Mouse (Mus musculus): ENCODE measurements around the gene Klrb1f. TPM values are rescaled to one million over a fixed set of nuclear protein-coding genes. Genes with fewer than 3 reads are reported as not detected.
"Not testable (repeated sequence)": the region's sequence is repeated elsewhere in the genome, so short reads cannot be mapped to it uniquely, and the experiment has no call there.

The Klrb1f gene
- polyA plus RNA-seq, 1 experiment from 2014 or later, result 0.40 TPM

DNA sequence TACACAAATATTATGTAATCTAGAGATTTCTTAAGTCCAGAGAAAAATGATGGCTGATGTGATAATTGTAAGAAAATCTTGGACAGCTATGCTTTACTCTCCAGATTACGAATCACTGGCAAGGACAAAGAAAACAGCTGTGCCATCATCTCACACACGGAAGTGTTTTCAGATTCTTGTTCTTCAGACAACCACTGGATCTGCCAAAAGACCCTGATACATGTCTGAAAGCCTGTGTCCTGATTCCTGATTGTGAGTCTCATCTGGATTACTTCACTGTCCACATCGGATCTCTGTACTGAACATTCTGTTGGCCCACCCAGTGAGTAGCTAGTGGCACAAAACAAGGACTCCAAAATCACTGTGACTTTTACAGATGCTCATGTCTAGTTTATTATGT, 10.5 kb downstream of the Klrb1f start:
- Histone ChIP-seq H3K4me1 (ENCODE audit: control insufficient read depth, insufficient read depth, low read length) (no peaks in the 10 kb centered on the region), H3K27ac (ENCODE audit: low read depth, low read length) (no peak overlapping the region), H3K36me3 (ENCODE audit: control insufficient read depth, insufficient read depth, low read length) (no peaks in the 10 kb centered on the region), H3K9me3 (replicated peaks; ENCODE audit: control insufficient read depth, low read length) (no peaks in the 10 kb centered on the region), H3K9ac (ENCODE audit: low read depth, low read length) (no peak overlapping the region), H3K4me3 (ENCODE audit: low read depth, low read length) (no peak overlapping the region), H3K4me2 (no peak overlapping the region), H3K27me3 (ENCODE audit: control insufficient read depth, insufficient read depth, low read length) (no peaks in the 10 kb centered on the region)
- ATAC-seq (replicated peaks; ENCODE audit: insufficient number of reproducible peaks, low FRiP score, low TSS enrichment), result no peak
- WGBS (ENCODE audit: insufficient replicate concordance), result 74% methylated on average over 3 of the region's 3 CpGs

DNA sequence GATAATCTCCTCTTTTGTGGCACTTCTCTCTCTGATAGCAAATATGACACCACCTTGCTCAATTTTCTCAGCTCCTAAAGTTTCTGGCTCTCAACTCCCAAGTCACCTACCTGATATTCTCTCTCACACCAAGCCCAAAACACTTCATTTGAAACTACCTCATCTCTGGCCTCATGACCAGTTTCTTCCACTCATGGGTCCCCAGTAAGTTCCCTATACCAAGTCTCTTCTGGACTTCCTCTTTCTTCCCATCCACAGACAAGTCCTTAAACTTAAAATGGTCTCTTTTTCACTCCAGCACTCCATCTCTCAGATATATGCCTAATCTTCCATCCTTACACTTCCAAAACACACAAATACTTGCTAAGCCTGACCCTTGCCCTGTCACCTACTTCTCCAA, 12.3 kb downstream of the Klrb1f start:
- Histone ChIP-seq H3K9ac (ENCODE audit: low read depth, low read length) (no peak overlapping the region), H3K9me3 (replicated peaks; ENCODE audit: control insufficient read depth, low read length) (no peaks in the 10 kb centered on the region), H3K4me2 (no peak overlapping the region), H3K27me3 (ENCODE audit: control insufficient read depth, insufficient read depth, low read length) (no peaks in the 10 kb centered on the region), H3K4me3 (ENCODE audit: low read depth, low read length) (no peak overlapping the region), H3K27ac (ENCODE audit: low read depth, low read length) (no peak overlapping the region), H3K4me1 (ENCODE audit: control insufficient read depth, insufficient read depth, low read length) (no peaks in the 10 kb centered on the region), H3K36me3 (ENCODE audit: control insufficient read depth, insufficient read depth, low read length) (no peaks in the 10 kb centered on the region)
- no peak for ATAC-seq (replicated peaks; ENCODE audit: insufficient number of reproducible peaks, low FRiP score, low TSS enrichment)

DNA sequence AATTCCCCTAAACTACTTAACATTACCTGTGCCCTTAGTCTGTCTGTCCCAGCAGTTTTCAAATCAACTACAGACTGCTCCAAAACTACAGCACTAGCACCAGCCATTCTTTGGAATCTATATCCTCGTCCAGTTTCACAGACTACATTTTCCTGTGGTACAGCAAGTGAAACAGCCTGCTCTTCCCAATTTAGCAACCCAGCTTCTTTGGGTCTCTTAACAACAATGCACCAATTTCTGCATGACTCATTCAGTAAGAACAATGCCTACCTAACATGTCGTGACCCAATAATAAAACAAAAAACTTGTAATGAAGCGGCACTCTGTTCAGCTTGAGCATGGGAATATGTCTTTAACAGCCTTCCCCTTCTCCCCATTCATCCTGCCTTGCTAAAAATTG, 19.7 kb downstream of the Klrb1f start:
- no peak for ATAC-seq (replicated peaks; ENCODE audit: insufficient number of reproducible peaks, low FRiP score, low TSS enrichment)
- H3K27ac ChIP-seq (ENCODE audit: low read depth, low read length), result no peak overlapping the region
- no peaks in the 10 kb centered on the region for H3K9me3 ChIP-seq (replicated peaks; ENCODE audit: control insufficient read depth, low read length)
- H3K4me2 ChIP-seq, result no peak overlapping the region
- WGBS (ENCODE audit: insufficient replicate concordance), result 69% methylated on average over 3 of the region's 3 CpGs
- H3K36me3 ChIP-seq (ENCODE audit: control insufficient read depth, insufficient read depth, low read length), result no peaks in the 10 kb centered on the region
- H3K27me3 ChIP-seq (ENCODE audit: control insufficient read depth, insufficient read depth, low read length), result no peaks in the 10 kb centered on the region
- no peaks in the 10 kb centered on the region for H3K4me1 ChIP-seq (ENCODE audit: control insufficient read depth, insufficient read depth, low read length)
- no peak overlapping the region for H3K4me3 ChIP-seq (ENCODE audit: low read depth, low read length)
- no peak overlapping the region for H3K9ac ChIP-seq (ENCODE audit: low read depth, low read length)

DNA sequence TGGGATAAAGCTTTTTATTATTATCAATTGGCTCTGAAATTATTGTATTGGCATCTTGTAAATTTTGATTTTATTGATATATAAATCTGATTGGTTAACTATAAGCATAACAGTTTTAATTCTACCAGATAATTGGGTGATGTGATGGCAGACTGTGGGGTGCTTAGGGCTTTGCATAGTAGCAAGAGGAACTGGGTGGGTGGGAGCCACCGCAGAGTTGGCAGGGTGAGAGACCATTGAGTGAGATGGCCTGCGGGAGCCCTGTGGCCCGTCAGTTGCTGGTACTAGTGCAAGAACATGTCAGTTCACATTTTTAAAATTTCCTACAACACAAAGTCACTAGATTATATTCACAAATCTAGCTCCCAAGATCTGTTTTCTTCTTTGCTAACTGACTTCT, 20.2 kb downstream of the Klrb1f start:
- no peaks in the 10 kb centered on the region for H3K4me1 ChIP-seq (ENCODE audit: control insufficient read depth, insufficient read depth, low read length)
- H3K27ac ChIP-seq (ENCODE audit: low read depth, low read length), result no peak overlapping the region
- no peak overlapping the region for H3K4me2 ChIP-seq
- H3K4me3 ChIP-seq (ENCODE audit: low read depth, low read length), result no peak overlapping the region
- H3K36me3 ChIP-seq (ENCODE audit: control insufficient read depth, insufficient read depth, low read length), result no peaks in the 10 kb centered on the region
- ATAC-seq (replicated peaks; ENCODE audit: insufficient number of reproducible peaks, low FRiP score, low TSS enrichment), result no peak
- H3K9ac ChIP-seq (ENCODE audit: low read depth, low read length), result no peak overlapping the region
- H3K9me3 ChIP-seq (replicated peaks; ENCODE audit: control insufficient read depth, low read length), result no peaks in the 10 kb centered on the region
- no peaks in the 10 kb centered on the region for H3K27me3 ChIP-seq (ENCODE audit: control insufficient read depth, insufficient read depth, low read length)
- WGBS (ENCODE audit: insufficient replicate concordance), result 86% methylated on average over 3 of the region's 3 CpGs

DNA sequence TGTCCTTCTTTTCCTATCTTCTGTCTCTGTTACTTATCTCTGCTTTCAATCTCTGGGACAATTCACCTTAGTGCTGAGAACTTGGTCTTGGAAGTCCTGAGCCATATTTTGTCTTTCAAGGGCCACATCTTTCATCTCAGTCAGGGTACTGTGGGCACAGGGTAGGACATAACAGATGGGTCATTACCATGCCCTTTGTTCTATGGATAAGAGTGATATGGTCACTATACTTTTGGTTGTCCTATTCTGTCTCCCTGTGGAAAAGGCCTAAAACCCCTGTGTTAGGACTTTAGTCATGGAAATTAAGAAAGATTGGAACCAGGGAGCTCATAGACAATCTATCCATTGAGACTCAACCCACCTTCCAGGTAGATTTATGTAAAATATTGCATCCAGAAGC, 20.8 kb downstream of the Klrb1f start:
- no peak for ATAC-seq (replicated peaks; ENCODE audit: insufficient number of reproducible peaks, low FRiP score, low TSS enrichment)
- Histone ChIP-seq H3K4me3 (ENCODE audit: low read depth, low read length) (no peak overlapping the region), H3K9ac (ENCODE audit: low read depth, low read length) (no peak overlapping the region), H3K9me3 (replicated peaks; ENCODE audit: control insufficient read depth, low read length) (no peaks in the 10 kb centered on the region), H3K27ac (ENCODE audit: low read depth, low read length) (no peak overlapping the region), H3K27me3 (ENCODE audit: control insufficient read depth, insufficient read depth, low read length) (no peaks in the 10 kb centered on the region), H3K36me3 (ENCODE audit: control insufficient read depth, insufficient read depth, low read length) (no peaks in the 10 kb centered on the region), H3K4me2 (no peak overlapping the region), H3K4me1 (ENCODE audit: control insufficient read depth, insufficient read depth, low read length) (no peaks in the 10 kb centered on the region)

DNA sequence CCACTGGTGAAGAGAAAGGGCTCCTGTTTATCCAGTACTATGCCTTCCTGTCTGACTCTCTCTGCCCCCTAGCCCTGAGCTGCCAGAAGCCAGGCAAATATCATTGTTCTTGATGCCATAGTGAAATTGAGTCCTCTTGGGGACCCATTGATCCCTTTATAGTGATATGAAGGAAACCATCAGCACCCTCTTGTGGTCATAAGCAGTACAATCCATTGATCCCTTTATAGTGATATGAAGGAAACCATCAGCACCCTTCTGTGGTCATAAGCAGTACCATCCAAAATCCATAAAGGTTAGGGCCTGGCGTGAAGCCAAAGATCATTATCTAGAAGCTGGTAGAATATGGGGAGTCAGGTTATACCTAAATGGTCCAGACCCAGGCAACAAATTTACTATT, 21.3 kb downstream of the Klrb1f start:
- Histone ChIP-seq H3K9ac (ENCODE audit: low read depth, low read length) (no peak overlapping the region), H3K4me3 (ENCODE audit: low read depth, low read length) (no peak overlapping the region), H3K4me1 (ENCODE audit: control insufficient read depth, insufficient read depth, low read length) (no peaks in the 10 kb centered on the region), H3K36me3 (ENCODE audit: control insufficient read depth, insufficient read depth, low read length) (no peaks in the 10 kb centered on the region), H3K4me2 (no peak overlapping the region), H3K27me3 (ENCODE audit: control insufficient read depth, insufficient read depth, low read length) (no peaks in the 10 kb centered on the region), H3K27ac (ENCODE audit: low read depth, low read length) (no peak overlapping the region), H3K9me3 (replicated peaks; ENCODE audit: control insufficient read depth, low read length) (no peaks in the 10 kb centered on the region)
- WGBS (ENCODE audit: insufficient replicate concordance), result 62% methylated on average over 1 of the region's 1 CpGs
- no peak; the same call in 1 of the 2 replicates for ATAC-seq (replicated peaks; ENCODE audit: insufficient number of reproducible peaks, low FRiP score, low TSS enrichment)

DNA sequence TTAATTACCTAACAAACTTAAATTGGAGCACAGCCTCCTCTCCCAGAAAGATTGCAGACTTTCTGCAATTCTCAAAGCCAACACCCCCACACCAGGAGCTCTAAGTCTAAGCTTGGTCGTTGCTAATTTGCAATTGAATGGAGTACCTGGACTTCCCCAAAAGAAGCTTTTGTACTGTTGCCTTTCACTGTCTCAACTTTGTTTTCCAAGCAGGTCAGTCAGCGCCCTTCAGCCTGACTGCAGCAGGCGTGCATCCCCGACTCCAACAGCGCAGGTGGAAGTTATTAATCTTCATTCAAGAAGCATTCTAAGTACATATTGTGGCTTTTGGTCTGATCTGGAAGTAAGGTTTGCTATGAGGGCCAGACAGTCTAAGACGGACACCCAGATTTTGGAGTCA, 39.4 kb downstream of the Klrb1f start:
- H3K4me1 ChIP-seq (ENCODE audit: control insufficient read depth, insufficient read depth, low read length), result no peaks in the 10 kb centered on the region

DNA sequence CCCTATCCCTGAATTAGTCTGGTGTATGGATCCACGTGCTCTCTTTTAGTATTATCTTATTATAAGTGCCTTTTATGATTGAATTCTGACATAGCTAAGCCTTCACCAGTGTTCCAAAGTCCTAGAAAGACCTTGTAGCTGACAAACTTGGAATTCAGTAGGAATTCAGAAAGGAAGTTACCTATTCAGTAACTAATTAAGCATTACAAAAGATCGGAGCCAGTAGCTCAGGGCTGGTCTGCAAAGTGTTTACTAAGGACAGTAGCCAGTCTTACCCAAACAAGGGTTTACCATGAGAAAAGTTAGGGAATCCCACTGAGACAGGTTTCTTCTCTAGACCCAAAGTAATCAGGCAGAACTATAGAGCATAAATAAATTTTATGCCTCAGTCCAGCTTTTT, 40.3 kb downstream of the Klrb1f start:
- WGBS (ENCODE audit: insufficient replicate concordance), result 78% methylated on average over 2 of the region's 2 CpGs
- not testable (repeated sequence) for H3K27me3 ChIP-seq (ENCODE audit: control insufficient read depth, insufficient read depth, low read length); ATAC-seq (replicated peaks; ENCODE audit: insufficient number of reproducible peaks, low FRiP score, low TSS enrichment); H3K4me2 ChIP-seq; H3K27ac ChIP-seq (ENCODE audit: low read depth, low read length); H3K36me3 ChIP-seq (ENCODE audit: control insufficient read depth, insufficient read depth, low read length); H3K9ac ChIP-seq (ENCODE audit: low read depth, low read length); H3K9me3 ChIP-seq (replicated peaks; ENCODE audit: control insufficient read depth, low read length); H3K4me1 ChIP-seq (ENCODE audit: control insufficient read depth, insufficient read depth, low read length); H3K4me3 ChIP-seq (ENCODE audit: low read depth, low read length)

More for the DNA sequence above, 39.4 kb downstream of the Klrb1f start:
- Histone ChIP-seq H3K4me3 (ENCODE audit: low read depth, low read length) (no peak overlapping the region), H3K27me3 (ENCODE audit: control insufficient read depth, insufficient read depth, low read length) (no peaks in the 10 kb centered on the region), H3K4me2 (no peak overlapping the region), H3K36me3 (ENCODE audit: control insufficient read depth, insufficient read depth, low read length) (no peaks in the 10 kb centered on the region), H3K9me3 (replicated peaks; ENCODE audit: control insufficient read depth, low read length) (no peaks in the 10 kb centered on the region), H3K27ac (ENCODE audit: low read depth, low read length) (no peak overlapping the region), H3K9ac (ENCODE audit: low read depth, low read length) (no peak overlapping the region)
- ATAC-seq (replicated peaks; ENCODE audit: insufficient number of reproducible peaks, low FRiP score, low TSS enrichment), result no peak
- 87% methylated on average over 6 of the region's 6 CpGs for WGBS (ENCODE audit: insufficient replicate concordance)

DNA sequence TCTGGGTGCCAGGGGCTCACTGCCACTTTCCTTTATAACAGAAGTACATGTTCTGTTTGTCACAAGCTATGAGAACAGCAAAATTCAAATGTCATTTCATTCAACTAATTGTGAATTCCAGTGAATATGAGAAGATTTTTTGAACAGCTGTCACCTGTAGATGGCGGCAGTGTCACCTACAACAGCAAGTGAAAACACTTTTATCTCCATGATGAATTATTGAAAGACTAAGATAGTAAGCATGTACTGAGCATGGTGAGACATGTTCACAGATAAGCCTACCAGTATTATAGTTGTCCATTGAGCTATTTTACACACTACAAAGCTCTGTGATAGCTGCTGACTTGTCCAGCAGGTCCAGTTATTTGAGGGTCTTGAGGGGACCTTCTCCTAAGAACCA, 42.5 kb downstream of the Klrb1f start:
- Histone ChIP-seq H3K9me3 (replicated peaks; ENCODE audit: control insufficient read depth, low read length) (no peaks in the 10 kb centered on the region; the same call in 1 of the 2 replicates), H3K36me3 (ENCODE audit: control insufficient read depth, insufficient read depth, low read length) (no peaks in the 10 kb centered on the region), H3K27me3 (ENCODE audit: control insufficient read depth, insufficient read depth, low read length) (no peaks in the 10 kb centered on the region), H3K27ac (ENCODE audit: low read depth, low read length) (no peak overlapping the region), H3K4me1 (ENCODE audit: control insufficient read depth, insufficient read depth, low read length) (no peaks in the 10 kb centered on the region), H3K4me3 (ENCODE audit: low read depth, low read length) (no peak overlapping the region), H3K4me2 (no peak overlapping the region), H3K9ac (ENCODE audit: low read depth, low read length) (no peak overlapping the region)
- no peak for ATAC-seq (replicated peaks; ENCODE audit: insufficient number of reproducible peaks, low FRiP score, low TSS enrichment)
- 75% methylated on average over 1 of the region's 1 CpGs for WGBS (ENCODE audit: insufficient replicate concordance)

Data from heart, embryonic 11.5 days (tissue).